Mouse (Mus musculus) liver, postnatal 0 days (tissue): ENCODE data around the gene Prep.

ENCODE experiments used
- CTCF ChIP-seq: sonication (generic); IDR thresholded peaks from 2 replicates; pipeline ENCODE4 v1.5.1; 2016; ENCODE audit warnings: antibody characterized with exemption, low read depth
- EP300 ChIP-seq: IDR thresholded peaks from 2 replicates; pipeline ENCODE4 v1.6.1; 2016; ENCODE audit warnings: antibody characterized with exemption, low read depth, mild to moderate bottlenecking

- TF ChIP-seq CTCF (no peak), EP300 (no peak)
Observed at GRCm38 (mm10) chr10:45121637-45122036, 54.6 kb downstream of the Prep start.
